Mouse (Mus musculus) c-Kit-positive CD71-positive TER-119-positive erythroid progenitor cells, embryonic 14.5 days (primary cell): ENCODE measurements around the gene Tpcn2.

Source experiments
- DNase-seq: peaks from one replicate; pipeline ENCODE4 v3.0.0-alpha.2; 2013; ENCODE audit warnings: low spot score

Tpcn2 gene

GRCm38 (mm10) chr7:145283487-145284187 is at the start of gene Tpcn2:
Gene Tpcn2 (minus strand): TSS chr7:145284011.
- DNase-seq = peak; percentile 84

- DNase-seq = no peak
These were observed 48.7 kb upstream of the Tpcn2 start for GRCm38 (mm10) chr7:145332376-145333041.

GRCm38 (mm10) chr7:145330641-145331040 is 46.8 kb upstream of the Tpcn2 start:
- DNase-seq = no peak

- DNase-seq = no peak
These were observed 46.2 kb upstream of the Tpcn2 start for GRCm38 (mm10) chr7:145329982-145330381.

- no peak for DNase-seq
These were observed 41.9 kb upstream of the Tpcn2 start for GRCm38 (mm10) chr7:145325697-145326096.

- DNase-seq = no peak
These were observed 39.8 kb upstream of the Tpcn2 start for GRCm38 (mm10) chr7:145323607-145324006.

- no peak for DNase-seq
These were observed 35.7 kb upstream of the Tpcn2 start for GRCm38 (mm10) chr7:145319481-145319880.

GRCm38 (mm10) chr7:145317522-145317921 is 33.7 kb upstream of the Tpcn2 start:
- DNase-seq = no peak

GRCm38 (mm10) chr7:145314785-145315411 is 31.1 kb upstream of the Tpcn2 start, which contains the start of gene Mrgprd:
Gene Mrgprd (plus strand): TSS chr7:145314835.
- DNase-seq = no peak

GRCm38 (mm10) chr7:145312137-145312536 is 28.3 kb upstream of the Tpcn2 start:
- no peak for DNase-seq

- no peak for DNase-seq
These were observed 26.7 kb upstream of the Tpcn2 start for GRCm38 (mm10) chr7:145310526-145310925.

GRCm38 (mm10) chr7:145309877-145310276 is 26.1 kb upstream of the Tpcn2 start:
- no peak for DNase-seq

- no peak for DNase-seq
These were observed 25.1 kb upstream of the Tpcn2 start for GRCm38 (mm10) chr7:145308866-145309265.

GRCm38 (mm10) chr7:145308061-145308675 is 24.4 kb upstream of the Tpcn2 start:
- no peak for DNase-seq

GRCm38 (mm10) chr7:145307636-145308035 is 23.8 kb upstream of the Tpcn2 start:
- no peak for DNase-seq

- DNase-seq = no peak
These were observed 20.3 kb upstream of the Tpcn2 start for GRCm38 (mm10) chr7:145304153-145304552.

- no peak for DNase-seq
These were observed 18.9 kb upstream of the Tpcn2 start for GRCm38 (mm10) chr7:145302488-145303285.

- no peak for DNase-seq
These were observed 17.7 kb upstream of the Tpcn2 start for GRCm38 (mm10) chr7:145301341-145302005.

GRCm38 (mm10) chr7:145301008-145301340 is 17.2 kb upstream of the Tpcn2 start:
- DNase-seq = no peak

GRCm38 (mm10) chr7:145300321-145301007 is 16.7 kb upstream of the Tpcn2 start, which contains the start of gene Mrgprf:
Gene Mrgprf (plus strand): TSS chr7:145300828.
- DNase-seq = no peak
